In genomic region chr19:31425199-31425598, GRCm38 (mm10) we compare ENCODE assay signal across 20 mouse cellular contexts.
DNase-seq lines count a peak whose midpoint lies in the region; ATAC-seq lines count a peak whose summit lies in the region.
"Had no signal": no experiment of that assay in that cellular context is flagged by ENCODE, and none has a peak within 500 bp of the region (broad histone marks: within the 10 kb centered on the region; RNA-seq: fewer than 3 reads in every experiment).

No protein-coding gene starts in this region.

- no peaks in the 10 kb centered on the region for H3K36me3 ChIP-seq in hindbrain, embryonic 13.5 days
- no peaks in the 10 kb centered on the region for H3K36me3 ChIP-seq in hindbrain, embryonic 12.5 days
- H3K36me3 ChIP-seq in hindbrain, embryonic 16.5 days (ENCODE audit: control insufficient read depth, insufficient read depth, low read length) = no peaks in the 10 kb centered on the region
- no peaks in the 10 kb centered on the region for H3K36me3 ChIP-seq in neural tube, embryonic 14.5 days (ENCODE audit: control insufficient read depth, insufficient read depth, low read length)
- H3K36me3 ChIP-seq: lung, embryonic 15.5 days; stomach, embryonic 15.5 days had no signal

- no peaks in the 10 kb centered on the region for H3K9me3 ChIP-seq in hindbrain, embryonic 13.5 days
- H3K9me3 ChIP-seq in hindbrain, embryonic 12.5 days (replicated peaks) = peaks cover 3% of the 10 kb centered on the region; the same call in 1 of the 2 replicates
- no peaks in the 10 kb centered on the region for H3K9me3 ChIP-seq in hindbrain, embryonic 16.5 days (ENCODE audit: control insufficient read depth, low read length)
- no peaks in the 10 kb centered on the region for H3K9me3 ChIP-seq in neural tube, embryonic 14.5 days (ENCODE audit: control insufficient read depth, low read length)
- H3K9me3 ChIP-seq: lung, embryonic 15.5 days; stomach, embryonic 15.5 days had no signal

- no peak for ATAC-seq in hindbrain, embryonic 13.5 days (ENCODE audit: low FRiP score)
- no peak for ATAC-seq in hindbrain, embryonic 12.5 days (ENCODE audit: low FRiP score)
- no peak for ATAC-seq in hindbrain, embryonic 16.5 days
- ATAC-seq in neural tube, embryonic 14.5 days (ENCODE audit: low read depth) = no peak
- ATAC-seq: forebrain, embryonic 16.5 days had no signal

- peak overlapping the region; percentile 25 for H3K4me2 ChIP-seq in hindbrain, embryonic 13.5 days
- no peak overlapping the region for H3K4me2 ChIP-seq in hindbrain, embryonic 12.5 days (replicated peaks)
- H3K4me2 ChIP-seq in hindbrain, embryonic 16.5 days (ENCODE audit: low read length) = peak overlapping the region; percentile 40
- peak overlapping the region; percentile 4; the same call in 1 of the 2 replicates for H3K4me2 ChIP-seq in neural tube, embryonic 14.5 days (ENCODE audit: low read depth, low read length)
- H3K4me2 ChIP-seq: liver, embryonic 11.5 days; lung, embryonic 15.5 days; stomach, embryonic 15.5 days had no signal

- peak; percentile 14 for DNase-seq in brain, embryonic 18.5 days (ENCODE audit: low read depth, low spot score)
- DNase-seq in spleen, postnatal 4 days (ENCODE audit: low spot score in 2 of 2) = no peak
- DNase-seq in gastrocnemius, postnatal 25 days = no peak
- no peak for DNase-seq in natural killer cell, adult 2 months (ENCODE audit: low spot score in 2 of 2)
- DNase-seq: adrenal gland, postnatal 25 days; cerebellum, adult 8-10 months; heart, adult 18-20 months; kidney, adult 18-20 months; kidney, postnatal 14 days; layer of hippocampus, adult 9-11 months; spleen, adult 18-20 months; thymus, postnatal 25 days had no signal

- WGBS in hindbrain, embryonic 13.5 days = 47% methylated on average over 9 of the region's 9 CpGs
- 51% methylated on average over 9 of the region's 9 CpGs for WGBS in hindbrain, embryonic 12.5 days
- 48% methylated on average over 9 of the region's 9 CpGs for WGBS in hindbrain, embryonic 16.5 days
- WGBS in neural tube, embryonic 14.5 days = 40% methylated on average over 9 of the region's 9 CpGs

- H3K4me1 ChIP-seq in hindbrain, embryonic 13.5 days (replicated peaks) = peaks cover 12% of the 10 kb centered on the region
- peaks cover 10% of the 10 kb centered on the region; the same call in 1 of the 2 replicates for H3K4me1 ChIP-seq in hindbrain, embryonic 12.5 days
- H3K4me1 ChIP-seq in hindbrain, embryonic 16.5 days (ENCODE audit: control insufficient read depth, insufficient read depth, low read depth, low read length) = no peaks in the 10 kb centered on the region
- H3K4me1 ChIP-seq in neural tube, embryonic 14.5 days (ENCODE audit: control insufficient read depth, insufficient read depth, low read length) = 0 out of 2 replicates have a peak, but pooled peaks cover 2% of the 10 kb centered on the region
- H3K4me1 ChIP-seq: lung, embryonic 15.5 days; stomach, embryonic 15.5 days had no signal

- H3K27ac ChIP-seq in hindbrain, embryonic 13.5 days = 0 out of 2 replicates have a peak overlapping the region, but pooled peaks have one; percentile 23
- H3K27ac ChIP-seq in hindbrain, embryonic 12.5 days = no peak overlapping the region
- H3K27ac ChIP-seq in hindbrain, embryonic 16.5 days (ENCODE audit: low read depth, low read length) = no peak overlapping the region
- no peak overlapping the region for H3K27ac ChIP-seq in neural tube, embryonic 14.5 days (ENCODE audit: low read depth, low read length)
- H3K27ac ChIP-seq: lung, embryonic 15.5 days; stomach, embryonic 15.5 days had no signal

- H3K4me3 ChIP-seq in hindbrain, embryonic 13.5 days = no peak overlapping the region
- H3K4me3 ChIP-seq in hindbrain, embryonic 12.5 days = no peak overlapping the region
- no peak overlapping the region for H3K4me3 ChIP-seq in hindbrain, embryonic 16.5 days (ENCODE audit: low read length)
- H3K4me3 ChIP-seq in neural tube, embryonic 14.5 days (ENCODE audit: low read depth, low read length) = no peak overlapping the region
- H3K4me3 ChIP-seq: lung, embryonic 15.5 days; stomach, embryonic 15.5 days had no signal

- no peak overlapping the region for H3K9ac ChIP-seq in hindbrain, embryonic 13.5 days
- H3K9ac ChIP-seq in hindbrain, embryonic 12.5 days = no peak overlapping the region
- no peak overlapping the region for H3K9ac ChIP-seq in hindbrain, embryonic 16.5 days (ENCODE audit: low read depth, low read length)
- 0 out of 2 replicates have a peak overlapping the region, but pooled peaks have one; percentile 3 for H3K9ac ChIP-seq in neural tube, embryonic 14.5 days (replicated peaks; ENCODE audit: low read depth, low read length)
- H3K9ac ChIP-seq: lung, embryonic 15.5 days; stomach, embryonic 15.5 days had no signal

- H3K27me3 ChIP-seq in hindbrain, embryonic 13.5 days = no peaks in the 10 kb centered on the region
- H3K27me3 ChIP-seq in hindbrain, embryonic 12.5 days = no peaks in the 10 kb centered on the region
- no peaks in the 10 kb centered on the region for H3K27me3 ChIP-seq in hindbrain, embryonic 16.5 days (replicated peaks; ENCODE audit: control insufficient read depth, insufficient read depth, low read length)
- H3K27me3 ChIP-seq in neural tube, embryonic 14.5 days (ENCODE audit: control insufficient read depth, insufficient read depth, low read length) = no peaks in the 10 kb centered on the region
- H3K27me3 ChIP-seq: lung, embryonic 15.5 days; stomach, embryonic 15.5 days had no signal
